Mouse (Mus musculus) E14TG2a.4 (cell line): ENCODE measurements around the gene Mbnl2.

ENCODE experiments used
- CTCF ChIP-seq: conservative IDR thresholded peaks from 2 replicates; pipeline ENCODE4 v1.5.1; 2014; ENCODE audit warnings: low read length
- NANOG ChIP-seq: IDR thresholded peaks from 2 replicates; pipeline ENCODE4 v1.6.1; 2014; ENCODE audit warnings: borderline replicate concordance, low read length, mixed read lengths

DNA sequence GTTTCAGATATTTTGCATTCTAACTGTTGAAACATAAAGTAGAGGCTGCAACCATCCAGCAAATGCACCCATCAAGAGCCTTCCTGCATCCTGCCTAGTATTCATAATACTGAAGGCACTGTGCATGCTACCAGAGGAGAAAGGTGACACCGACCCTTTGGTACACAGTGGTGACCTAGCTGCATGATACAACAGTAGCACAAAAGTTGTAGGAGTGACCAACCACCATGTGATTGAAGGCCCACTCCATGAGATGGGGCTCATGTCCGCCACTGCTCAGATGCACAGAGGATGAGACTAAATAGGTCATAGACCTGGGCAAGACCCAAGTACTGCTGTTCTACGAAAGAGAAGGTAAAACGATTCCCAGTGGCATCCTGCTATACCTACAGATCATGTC, 8.3 kb upstream of the Mbnl2 start:
- TF ChIP-seq CTCF (no peak), NANOG (no peak)
